Mouse (Mus musculus): ENCODE measurements at regions not wholly inside any gene's neighbourhood (a gene's known extent, or its start where the extent isn't known, plus 50 kb on each side); places are given as distances from the start of the nearest gene placed in this dataset.

DNA sequence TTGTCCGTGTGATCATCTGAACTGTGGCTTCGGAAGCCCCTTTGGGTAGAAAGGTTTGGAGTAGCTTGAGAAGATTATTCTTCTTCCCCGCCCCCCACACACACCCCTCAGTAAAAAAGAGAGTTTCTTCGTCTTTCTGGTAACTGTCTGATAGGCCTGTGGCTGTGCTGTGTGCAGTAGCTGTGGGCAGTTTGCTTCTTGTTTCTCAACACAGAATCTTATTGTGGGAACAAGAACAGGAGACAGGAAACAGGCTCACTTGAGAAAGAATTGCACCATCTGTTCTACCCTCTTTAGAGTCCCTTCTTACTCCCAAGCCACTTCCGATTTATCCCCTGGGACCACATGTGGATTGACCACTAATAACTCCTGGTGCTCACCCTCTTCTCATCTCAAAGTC is 140.5 kb downstream of the BC067074 start:
- ATAC-seq (replicated peaks; ENCODE audit: low FRiP score, low TSS enrichment, poor library complexity, severe bottlenecking), result peak; percentile 48; the same call in 1 of the 2 replicates

DNA sequence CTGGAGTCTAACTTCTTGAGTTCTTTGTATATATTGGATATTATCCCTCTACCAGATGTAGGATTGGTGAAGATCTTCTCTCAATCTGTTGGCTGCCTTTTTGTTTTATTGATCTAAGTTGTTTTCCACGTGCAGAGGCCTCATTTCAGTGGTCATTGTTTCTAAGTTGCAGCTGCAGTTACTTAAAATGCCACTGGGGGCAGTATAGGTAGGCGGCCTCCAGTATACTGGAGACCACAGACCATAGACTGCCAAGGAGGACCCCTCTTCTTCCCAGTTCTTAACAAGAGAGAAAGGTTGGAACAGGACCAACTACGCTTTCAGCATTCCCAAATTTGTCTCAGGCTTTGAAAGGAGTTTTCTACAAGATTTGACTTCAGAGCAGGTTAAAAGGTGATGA is 136.7 kb downstream of the BC067074 start:
- 0 out of 2 replicates have a peak, but pooled peaks have one; percentile 68 for ATAC-seq (replicated peaks; ENCODE audit: low FRiP score, low TSS enrichment, poor library complexity, severe bottlenecking)
